Mouse (Mus musculus): ENCODE measurements around the gene Sppl3.
A peak's percentile ranks its signal among the peaks of the same experiment; 100 is the strongest.
"Not testable (repeated sequence)": the region's sequence is repeated elsewhere in the genome, so short reads cannot be mapped to it uniquely, and the experiment has no call there.

Gene Sppl3

DNA sequence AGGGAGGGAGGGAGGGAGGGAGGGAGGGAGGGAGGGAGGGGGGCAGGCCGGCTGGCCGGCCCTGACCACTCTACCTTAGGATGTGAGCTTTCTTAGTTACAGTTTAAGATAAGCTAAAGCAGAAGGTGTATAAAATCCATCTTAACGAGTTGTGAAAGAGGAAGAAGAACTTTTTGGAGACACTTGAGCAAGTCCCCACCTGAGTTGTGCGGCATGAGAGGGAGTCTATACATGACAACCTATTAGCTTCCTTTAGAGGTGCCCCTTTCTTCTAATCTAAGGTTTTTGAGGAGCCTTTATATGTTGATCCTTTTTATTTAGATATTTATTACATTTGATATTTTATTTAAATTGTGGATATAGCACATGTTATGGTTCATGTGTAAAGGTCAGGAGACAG lies 32.7 kb downstream of the Sppl3 start:
- no peak for DNase-seq

DNA sequence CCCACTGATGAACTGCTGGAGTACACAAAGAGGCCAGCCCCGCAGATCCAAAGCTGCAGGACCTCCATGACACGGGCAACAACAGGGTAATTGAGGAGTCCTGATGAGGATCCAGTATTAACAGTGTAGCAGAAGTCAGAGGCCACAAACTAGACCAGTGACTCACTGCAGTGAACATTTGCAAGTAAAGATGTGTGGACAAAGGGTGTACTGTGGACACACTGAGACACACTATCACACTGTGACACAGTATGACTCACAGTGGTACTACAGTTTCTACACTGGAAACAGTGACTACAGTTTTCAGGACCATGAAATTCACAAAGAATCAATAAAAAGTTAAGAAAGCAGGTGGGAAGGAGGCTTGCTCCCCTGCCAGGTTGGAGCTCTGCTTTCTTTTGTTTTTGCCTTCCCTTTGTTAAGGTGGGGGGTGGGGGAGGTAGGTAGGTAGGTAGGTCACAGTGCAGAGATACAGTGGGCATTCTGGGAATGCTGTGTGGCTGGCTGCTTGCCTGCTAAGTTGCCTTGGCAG lies 34.3 kb downstream of the Sppl3 start:
- no peak for DNase-seq

DNA sequence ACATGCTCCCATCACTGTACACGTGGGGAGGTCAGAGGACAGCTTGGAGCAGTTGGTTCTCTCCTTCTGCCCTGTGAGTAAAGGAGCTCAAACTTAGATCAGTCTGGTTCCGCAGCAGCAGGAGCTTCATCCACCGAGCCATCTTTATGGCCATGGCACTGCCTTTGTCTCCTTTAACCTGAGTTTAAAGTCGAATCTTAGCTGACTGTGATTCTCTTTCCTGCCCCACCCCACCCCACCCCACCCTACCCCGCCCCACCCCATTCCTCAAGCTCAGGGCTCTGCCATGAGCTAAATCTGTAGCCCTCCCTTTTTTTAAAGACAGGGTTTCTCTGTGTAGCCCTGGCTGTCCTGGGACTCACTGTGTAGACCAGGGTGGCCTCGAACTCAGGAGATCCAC lies 38.8 kb downstream of the Sppl3 start:
- DNase-seq: no peak

DNA sequence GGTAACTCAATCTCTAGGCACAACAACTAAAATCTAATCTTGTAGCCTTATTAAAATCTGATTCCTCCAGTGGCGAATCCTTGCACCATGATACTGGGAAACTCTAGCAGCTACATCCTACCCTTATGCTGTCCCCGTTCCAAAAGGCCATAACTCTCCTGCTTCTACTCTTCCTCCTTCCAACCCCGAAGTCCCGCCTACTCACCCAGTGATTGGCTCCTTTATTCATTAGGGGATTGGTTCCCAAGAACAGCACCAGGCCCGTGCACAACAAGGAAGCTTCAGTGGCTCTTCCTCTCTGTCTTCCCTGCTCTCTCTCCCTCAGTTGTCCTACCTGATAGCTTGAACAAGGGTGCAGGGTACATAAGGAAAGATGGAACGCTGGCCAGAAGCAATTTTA lies 39.8 kb downstream of the Sppl3 start:
- DNase-seq: no peak

DNA sequence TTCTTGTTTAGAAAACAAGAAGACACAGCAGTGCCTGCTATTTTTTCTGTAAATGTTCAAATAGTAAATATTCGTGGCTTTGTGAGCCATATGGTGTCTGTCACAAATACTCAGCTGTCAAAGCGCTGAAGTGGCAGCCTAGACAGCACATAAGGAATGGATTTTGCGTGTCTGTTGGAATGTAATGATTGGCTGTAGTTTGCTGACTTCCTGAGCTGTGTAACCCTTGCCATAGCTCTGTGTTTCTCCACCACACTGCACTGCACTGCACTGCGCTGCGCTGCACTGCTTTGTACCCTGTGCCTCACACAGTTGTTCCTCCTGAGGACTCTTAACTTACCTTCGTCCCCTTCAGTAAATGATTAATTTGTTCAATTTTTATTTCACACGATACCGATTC lies 41.6 kb downstream of the Sppl3 start:
- DNase-seq: no peak

DNA sequence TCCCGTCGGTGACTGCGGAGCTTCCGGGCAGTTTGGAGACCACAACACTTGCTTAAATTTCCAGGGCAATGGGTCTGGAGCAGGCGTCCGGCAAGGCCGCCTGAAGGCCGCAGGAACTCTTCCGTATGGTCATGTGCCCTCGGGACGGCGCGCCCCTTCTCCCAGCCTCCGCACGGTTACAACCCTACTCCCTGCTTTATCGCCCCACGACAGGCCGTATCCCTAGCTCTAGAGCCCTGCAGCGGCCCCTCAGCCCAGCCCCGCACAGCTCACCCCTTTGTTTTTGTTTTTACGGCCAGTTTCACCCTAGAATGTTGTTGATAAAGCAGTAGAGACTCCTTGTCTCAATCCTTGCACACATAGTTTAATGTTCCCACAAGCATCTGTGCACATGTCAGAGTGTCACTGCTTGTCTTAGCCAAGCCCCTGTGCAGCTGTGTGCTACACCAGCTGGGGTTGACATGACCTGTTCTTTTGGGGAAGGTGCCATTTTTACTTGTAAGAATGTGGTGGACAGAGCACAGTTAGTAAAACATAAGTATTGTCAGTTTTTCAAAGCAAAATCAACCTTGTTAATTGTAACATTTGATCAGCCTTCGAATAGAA lies 43.0 kb downstream of the Sppl3 start:
- DNase-seq: no peak

DNA sequence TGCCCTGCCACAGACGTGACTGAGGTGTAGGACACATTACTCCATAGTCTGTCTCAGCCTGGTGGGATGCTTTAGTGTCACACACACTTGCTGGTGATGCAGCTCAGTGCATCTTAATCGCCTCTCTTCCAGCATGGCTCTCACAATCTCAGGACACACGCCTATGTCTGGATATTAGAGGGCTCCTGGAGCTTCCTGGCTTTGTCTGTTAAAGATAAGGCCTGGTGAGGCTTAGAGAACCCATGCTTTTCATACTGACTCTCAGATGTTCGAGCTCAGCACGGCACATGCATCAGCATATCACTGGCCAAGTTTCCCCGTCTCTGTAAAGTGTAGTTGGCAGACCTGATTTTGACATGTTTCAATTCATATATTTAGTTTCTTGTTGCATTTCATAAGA lies 44.5 kb downstream of the Sppl3 start:
- no peak for DNase-seq

DNA sequence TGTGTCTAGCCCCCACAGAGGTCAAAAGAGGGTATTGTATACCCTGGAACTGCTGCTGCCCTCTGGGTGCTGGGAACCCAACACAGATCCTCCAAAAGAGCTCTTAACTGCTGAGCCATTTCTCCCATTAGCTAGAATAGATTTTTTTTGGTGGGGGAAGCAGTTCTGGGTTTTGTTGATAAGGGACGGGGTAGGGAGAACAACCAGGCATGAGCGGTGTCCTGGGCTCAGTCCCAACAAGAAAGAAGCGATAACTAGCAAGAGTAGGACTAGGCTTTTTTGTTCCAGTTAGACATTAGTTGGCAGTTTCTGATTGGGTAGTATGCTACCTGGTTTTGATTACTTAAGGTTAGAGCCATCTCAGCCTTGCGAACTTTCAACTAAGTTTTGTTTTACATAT lies 46.2 kb downstream of the Sppl3 start:
- DNase-seq: no peak

DNA sequence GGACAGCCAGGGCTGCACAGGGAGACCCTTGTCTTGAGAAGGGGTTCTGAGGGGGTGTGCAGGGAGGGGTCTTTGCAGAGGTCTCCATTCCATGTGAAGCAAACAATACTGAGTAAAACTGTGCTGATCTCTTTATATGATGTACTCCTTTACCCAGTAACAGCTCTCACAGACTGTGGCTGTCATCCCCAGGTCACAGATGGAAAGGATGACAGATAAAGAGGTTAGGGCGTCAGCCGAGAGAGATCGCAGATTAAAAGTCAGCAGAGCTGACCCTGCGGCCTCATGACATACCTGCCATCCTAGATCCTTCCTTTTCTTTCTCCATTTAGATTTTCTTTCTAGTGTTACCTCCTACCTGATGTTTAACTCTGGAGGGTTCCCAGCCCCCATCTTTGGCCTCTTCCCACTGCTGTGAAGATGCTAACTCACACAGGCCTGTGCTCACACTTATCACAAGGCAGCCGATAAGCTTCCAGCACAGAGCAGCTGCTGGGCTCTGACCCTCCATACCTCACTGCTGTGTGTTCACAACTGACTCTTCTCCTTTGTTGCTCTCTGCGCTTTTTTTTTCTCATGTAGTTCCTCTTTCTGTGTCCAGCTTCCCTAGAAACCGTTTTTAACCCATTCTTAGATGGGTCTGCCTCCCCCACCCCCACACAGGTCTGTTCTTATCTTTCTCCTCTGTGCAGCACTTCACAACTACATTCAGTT lies 47.8 kb downstream of the Sppl3 start:
- no peak for DNase-seq

DNA sequence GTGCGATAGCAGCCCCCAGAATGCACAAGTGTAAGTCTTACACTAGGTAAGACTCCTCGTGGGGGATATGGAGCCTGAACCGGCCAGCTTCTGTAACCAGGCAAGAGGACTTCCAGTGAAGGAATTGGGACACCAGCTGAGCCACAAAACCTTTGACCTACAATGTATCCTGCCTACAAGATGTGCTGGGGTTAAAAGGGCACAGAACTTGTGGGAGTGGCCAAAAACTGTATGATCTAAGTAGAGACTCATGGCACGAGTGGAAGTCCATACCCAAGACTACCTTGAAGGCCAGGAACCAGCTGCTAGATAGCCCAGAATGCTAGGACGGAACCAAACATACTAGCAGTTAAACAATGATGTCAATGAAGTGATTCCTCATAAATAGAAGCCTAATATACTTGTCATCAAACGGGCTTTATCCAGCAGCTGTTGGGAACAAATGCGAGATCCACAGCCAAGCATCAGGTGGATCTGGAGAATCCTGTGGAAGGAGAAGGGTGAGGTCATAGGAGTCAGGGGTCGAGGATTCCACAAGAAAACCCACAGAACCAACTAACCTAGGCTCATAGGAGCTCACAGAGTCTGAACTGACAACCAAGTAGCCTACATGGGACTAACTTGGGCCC lies 49.2 kb downstream of the Sppl3 start:
- no peak for DNase-seq

DNA sequence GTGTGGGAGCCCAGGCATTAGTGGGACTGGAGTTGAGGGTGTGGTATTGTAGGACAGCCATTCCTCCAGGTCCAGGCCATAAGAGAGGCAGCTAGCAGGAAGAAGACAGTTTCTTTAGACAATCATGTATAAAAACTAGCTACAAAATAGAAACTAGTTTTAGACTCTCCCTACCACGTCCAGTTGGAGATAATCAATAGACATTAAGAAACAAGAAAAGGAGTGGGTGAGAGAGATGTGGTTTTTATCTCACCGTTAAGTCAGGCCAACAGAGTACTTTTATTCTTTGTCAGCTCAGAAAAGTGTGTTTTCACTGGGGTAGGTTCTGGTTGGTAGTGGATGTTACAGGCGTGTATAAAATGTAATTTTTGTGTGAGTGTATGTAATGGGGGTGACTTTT lies 50.0 kb downstream of the Sppl3 start:
- no peak for DNase-seq

DNA sequence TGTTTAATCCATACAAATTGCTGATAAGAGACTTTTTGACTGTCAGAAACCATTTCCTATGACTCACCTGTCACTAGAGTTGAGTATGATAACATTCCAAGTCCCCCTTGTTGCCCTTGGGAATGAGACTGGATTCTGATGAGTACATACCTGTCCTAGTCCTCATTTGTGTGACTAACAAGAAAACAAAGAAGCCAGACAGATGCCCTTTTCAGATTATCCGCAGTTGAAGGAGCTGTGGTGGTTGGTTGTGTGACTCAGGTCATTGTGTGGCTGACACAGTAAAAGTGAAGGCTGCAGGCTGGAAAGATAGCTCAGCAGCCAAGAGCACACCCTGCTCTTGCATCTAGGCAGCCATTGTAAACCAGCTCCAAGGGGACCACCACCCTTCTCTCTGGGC lies 51.6 kb downstream of the Sppl3 start:
- DNase-seq: no peak

DNA sequence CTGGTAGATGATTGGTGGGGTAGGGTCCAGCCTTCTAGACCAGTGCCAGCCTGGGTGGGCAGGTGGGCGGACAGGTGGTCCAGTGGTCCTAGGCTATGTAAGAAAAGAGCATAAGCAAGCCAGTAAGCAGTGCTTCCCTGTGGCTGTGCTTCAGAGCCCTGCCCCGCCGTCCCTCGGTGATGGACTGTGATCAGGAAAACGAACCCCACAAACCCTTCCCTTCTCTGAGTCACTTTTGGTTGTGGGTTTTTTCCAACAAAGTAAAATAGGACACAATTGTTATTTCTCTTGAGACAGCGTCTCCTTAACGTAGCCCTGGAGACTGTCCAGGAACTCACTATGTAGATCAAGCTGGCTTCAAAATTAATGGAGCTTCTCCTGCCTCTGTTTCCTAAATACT lies 52.5 kb downstream of the Sppl3 start:
- DNase-seq: no peak

DNA sequence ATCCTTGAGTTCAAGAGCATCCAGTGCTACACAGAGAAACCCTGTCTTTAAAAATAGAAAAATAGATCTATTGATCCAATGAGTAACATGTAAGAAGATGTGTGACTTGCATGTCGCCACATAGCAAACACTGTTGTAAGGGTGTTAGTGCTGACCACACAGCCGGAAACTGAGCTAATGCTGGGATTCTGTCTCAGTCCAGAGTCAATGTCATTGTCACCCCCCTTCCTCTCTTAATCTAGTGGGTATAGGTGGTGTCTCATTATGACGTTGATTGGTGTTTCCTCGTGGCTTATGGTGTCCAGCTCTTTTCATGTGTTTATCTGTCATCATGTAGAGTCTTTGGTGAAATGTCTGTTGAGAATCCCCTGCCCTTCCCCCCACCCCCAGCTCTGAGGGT lies 55.3 kb downstream of the Sppl3 start:
- no peak for DNase-seq

DNA sequence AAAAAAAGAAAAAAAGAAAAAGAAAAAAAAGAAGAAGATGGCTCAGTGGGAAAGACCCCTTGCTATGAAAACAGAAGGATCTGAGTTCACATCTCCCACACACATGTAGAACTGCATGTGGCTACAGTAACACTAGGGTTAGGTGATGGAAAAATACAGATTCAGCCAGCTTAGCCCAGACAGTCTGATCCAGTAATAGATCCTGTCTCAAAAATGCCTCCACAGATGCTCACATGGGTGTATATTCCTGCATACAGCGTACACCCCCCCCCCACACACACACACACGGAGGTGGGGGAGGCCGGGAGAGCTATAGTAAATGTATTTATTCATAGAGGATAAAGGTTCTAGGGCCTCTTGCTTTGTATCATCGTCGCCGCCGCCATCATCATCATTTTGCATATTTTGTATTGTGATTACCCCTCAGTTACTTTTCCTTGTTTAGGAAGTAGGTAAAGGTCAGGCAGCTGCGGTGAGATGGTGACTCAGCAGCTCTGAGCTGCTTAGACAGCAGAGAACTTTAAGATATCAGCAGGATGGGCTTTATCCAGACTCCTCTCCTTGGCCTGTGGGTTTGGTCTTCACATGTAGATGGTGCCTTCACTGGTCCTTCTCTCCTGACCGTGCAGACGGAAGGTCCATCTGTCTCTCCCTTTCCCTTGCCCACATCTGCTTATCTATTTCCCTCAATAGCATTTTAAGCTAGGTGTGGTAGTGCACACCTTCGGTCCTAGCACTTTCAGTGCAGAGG lies 57.9 kb downstream of the Sppl3 start:
- no peak for DNase-seq

DNA sequence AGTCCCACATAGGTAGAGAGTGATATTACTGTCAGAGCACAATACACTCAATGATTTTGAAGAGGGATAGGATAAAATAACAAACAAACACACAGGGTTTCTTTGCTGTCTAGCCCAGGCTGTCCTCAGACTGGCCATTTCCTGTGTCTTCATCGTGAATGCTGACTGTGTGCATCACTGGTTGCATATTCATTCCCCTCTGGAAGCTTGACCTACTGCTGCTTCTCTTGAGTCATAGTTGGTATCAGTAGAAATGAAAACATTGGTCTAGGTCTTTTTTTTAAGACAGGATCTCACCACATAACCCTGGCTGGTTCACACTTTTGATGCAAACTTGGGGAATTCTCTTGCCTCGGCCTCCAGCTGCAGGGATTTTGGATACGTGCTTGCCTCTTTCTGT lies 58.7 kb downstream of the Sppl3 start:
- DNase-seq: no peak

DNA sequence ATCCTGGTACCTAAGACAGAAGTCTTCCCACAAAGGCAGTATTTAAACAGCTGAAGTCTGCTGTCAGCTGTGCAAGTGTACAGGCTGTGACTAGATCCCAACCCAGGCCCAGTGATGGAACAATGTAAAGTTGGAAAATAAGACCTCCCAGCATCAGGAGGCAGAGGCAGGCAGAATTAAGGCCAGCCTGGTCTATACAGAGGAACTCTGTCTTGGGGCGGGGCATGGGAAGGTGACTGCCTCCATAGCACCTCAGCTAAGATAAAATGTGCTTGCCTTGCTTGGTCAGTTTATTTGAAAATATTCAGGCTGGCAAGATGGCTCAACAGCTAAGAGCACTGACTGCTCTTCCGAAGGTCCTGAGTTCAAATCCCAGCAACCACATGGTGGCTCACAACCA lies 59.5 kb downstream of the Sppl3 start:
- DNase-seq: no peak

DNA sequence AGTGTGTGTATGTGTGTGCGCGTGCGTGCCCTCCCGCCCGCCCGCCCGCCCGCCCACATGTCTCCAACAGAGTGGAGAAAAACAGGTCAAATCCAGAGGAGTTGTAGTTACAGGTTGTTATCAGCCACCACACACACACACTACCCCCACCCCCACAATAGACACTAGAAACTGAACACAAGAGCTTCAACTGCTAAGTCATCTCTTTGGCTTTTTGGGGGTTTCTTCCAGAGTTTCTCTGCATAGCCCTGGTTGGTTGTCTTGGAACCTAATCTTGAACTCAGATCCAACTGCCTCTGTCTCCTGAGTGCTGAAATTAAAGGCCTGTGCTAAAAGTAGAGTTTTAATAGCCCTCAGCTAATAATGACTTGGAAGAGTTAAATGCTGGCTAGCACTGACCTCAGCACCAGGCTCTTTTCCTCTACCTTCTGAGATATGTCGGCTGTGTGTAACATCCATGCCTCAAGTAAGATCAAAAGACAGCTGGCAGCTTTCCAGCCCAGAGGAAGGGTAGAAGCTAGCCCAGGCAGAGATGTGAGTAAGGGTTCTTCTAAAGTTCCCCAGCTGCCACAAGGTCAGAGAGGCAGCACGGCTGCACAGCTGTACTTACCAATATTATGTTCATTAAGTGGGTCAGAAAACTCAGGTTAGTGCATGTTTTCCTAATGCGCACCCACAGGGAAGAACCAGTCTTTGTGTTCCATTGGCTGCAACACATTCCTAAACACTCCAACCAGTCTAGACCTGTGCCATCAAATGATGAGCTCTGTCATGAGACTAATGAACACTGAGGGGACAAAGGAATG lies 60.4 kb downstream of the Sppl3 start:
- no peak for DNase-seq

DNA sequence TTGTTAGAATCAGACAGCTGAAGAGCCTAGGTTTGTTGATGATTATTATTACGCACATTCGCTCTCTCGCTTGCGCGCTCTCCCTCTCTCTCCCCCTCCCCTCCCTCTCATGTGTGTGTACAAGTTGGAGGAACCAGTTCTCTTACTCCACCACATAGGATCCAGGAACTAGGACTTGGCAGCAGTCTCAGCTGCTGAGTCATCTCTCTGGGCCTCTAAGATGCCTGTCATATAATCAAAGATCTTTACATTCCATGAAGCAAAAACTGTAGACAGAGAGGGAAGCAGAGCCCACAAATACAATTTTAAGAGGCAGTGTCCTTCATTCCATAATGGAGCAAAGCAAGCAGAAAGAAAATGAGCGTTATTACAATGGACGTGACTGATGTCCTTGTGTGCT lies 61.2 kb downstream of the Sppl3 start:
- peak; percentile 31 for DNase-seq

DNA sequence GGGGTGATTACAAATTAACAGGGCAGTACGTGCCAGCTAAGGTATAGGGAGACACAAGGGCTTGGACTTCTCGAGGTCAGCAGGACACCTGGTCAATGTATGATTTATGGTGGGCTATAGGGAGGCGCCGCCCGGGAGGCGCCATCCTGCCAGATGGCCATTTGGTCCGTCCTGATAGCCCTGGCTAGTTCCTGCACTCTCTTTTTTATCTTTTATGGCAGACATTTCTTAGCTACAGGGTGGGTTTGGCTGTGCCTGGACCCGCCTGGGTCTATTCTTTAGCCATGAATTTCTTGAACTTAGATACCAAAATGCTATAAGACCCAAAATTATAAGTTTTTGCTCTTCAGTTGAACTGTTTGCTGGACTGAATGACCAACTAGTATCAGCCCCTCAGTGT lies 62.4 kb downstream of the Sppl3 start:
- DNase-seq: not testable (repeated sequence)

DNA sequence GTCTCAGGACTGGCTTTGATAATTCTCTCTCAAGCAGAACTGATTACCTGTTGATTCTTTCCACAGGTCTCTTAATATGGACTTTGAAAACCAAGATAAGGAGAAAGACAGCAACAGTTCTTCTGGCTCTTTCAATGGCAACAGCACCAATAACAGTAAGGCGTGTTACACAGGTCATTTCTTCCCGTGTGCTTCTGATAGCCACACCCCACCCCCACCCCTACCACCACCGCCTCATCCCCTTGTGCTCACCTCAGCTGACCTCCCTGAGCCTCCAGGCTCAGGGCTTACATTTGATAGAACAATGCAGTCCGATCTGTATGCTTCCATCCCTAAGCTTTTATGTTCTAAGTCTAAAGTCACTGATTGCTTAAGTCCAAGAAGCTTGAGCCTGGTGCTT lies 63.8 kb downstream of the Sppl3 start:
- no peak for DNase-seq

DNA sequence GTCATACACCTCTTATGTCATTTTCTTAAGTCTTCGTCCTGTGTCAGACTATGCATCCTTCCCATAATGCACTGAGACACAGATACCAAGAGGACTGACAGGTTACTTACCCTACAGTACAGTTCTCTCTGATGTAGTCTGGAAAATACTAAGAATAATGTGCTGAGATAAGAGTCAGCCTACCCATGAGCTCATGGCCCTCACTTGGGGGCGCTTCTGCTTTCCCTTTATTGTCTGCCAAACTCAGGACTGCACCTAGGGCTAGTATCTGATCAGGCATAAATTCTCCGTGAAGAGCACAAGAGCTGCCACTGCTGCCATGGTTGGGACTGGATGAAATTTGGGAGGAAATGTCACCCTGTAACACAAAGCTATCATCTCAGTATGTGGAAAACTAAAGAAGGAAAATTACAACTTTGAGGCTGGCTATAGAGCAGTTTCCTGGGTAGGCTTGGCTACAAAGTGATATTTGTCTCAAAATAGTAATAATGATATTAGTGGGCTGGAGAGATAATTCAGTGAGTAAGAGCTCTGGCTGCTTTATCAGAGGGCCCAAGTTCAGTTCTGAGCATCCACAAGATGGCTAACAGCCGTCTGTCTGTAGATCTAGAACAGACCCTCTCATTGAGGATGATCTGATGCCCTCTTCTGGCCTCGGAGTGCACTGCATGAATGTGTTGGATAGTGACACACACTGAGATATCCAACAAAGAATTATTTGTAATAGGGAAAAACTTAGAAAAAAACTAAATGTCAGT lies 65.4 kb downstream of the Sppl3 start:
- peak; percentile 72 for DNase-seq
